Mouse (Mus musculus) thymus, postnatal 0 days (tissue): ENCODE data around the gene Gm20509. TPM values are rescaled to one million over a fixed set of nuclear protein-coding genes. Genes with fewer than 3 reads are reported as not detected.

Experiments
- polyA plus RNA-seq: library from polyadenylated mRNA; unstranded; fragments of >200 nt; fragmentation: Nextera tagmentation; extraction: Ambion mirVana; gene quantifications from 2 replicates; pipeline ENCODE4 v1.2.1, GENCODE M21; 2015

The Gm20509 gene
- polyA plus RNA-seq, 1 experiment from 2014 or later = not detected

Other genes with a start within 250 kb of the Gm20509 start
- gene Pygo1, start 176.8 kb upstream of the Gm20509 start, polyA plus RNA-seq = 0.66 and 0.75 TPM in 2 replicates
- gene Dyx1c1, start 143.7 kb upstream of the Gm20509 start, polyA plus RNA-seq = 0.79 and 1.4 TPM in 2 replicates
- gene Gm44503, start 143.6 kb upstream of the Gm20509 start, polyA plus RNA-seq = not detected in 2 replicates
- 13.3 and 18.4 TPM in 2 replicates for gene Ccpg1os, start 117.1 kb upstream of the Gm20509 start, polyA plus RNA-seq
- gene Ccpg1, start 117.0 kb upstream of the Gm20509 start, polyA plus RNA-seq = 34.7 and 36.1 TPM in 2 replicates
- 6.3 and 6.9 TPM in 2 replicates for gene Pigb, start 62.1 kb upstream of the Gm20509 start, polyA plus RNA-seq
- gene Rab27a, start 57.6 kb upstream of the Gm20509 start, polyA plus RNA-seq = 41.8 and 43.9 TPM in 2 replicates
- 0.60 and 0.64 TPM in 2 replicates for gene Khdc3, start 634 bp upstream of the Gm20509 start, polyA plus RNA-seq
- 159 and 161 TPM in 2 replicates for gene Rsl24d1, start 11.0 kb downstream of the Gm20509 start, polyA plus RNA-seq